In the genomic region with DNA sequence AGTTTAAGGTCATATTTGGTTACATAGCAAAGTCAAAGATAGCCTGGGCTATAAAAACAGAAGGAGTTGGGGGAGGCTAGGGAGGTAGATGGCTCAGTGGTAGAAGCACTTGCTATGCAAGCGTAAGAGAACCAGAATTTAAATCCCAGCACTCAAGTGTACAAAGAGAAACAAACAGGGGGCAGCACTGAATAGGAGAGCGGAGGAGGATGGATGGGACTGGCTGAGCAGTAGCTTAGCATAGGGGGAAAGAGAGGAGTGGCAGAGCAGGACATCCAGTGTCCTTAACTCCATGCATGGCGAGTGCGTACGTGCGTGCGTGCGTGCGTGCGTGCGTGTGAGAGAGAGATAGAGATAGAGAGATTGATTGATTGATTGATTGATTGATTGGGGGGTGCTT, we compare ENCODE assay signal across 16 mouse cellular contexts.
"Had no signal": no experiment of that assay in that cellular context is flagged by ENCODE, and none has a peak within 500 bp of the region (broad histone marks: within the 10 kb centered on the region; RNA-seq: fewer than 3 reads in every experiment).

No protein-coding gene starts in this region.

- H3K4me2 ChIP-seq: liver, embryonic 11.5 days; liver, embryonic 15.5 days; midbrain, embryonic 11.5 days; neural tube, embryonic 15.5 days; stomach, embryonic 15.5 days had no signal

- H3K27ac ChIP-seq: limb, embryonic 10.5 days; liver, embryonic 15.5 days; macrophage; neural tube, embryonic 15.5 days; stomach, embryonic 15.5 days had no signal

- DNase-seq: kidney, adult 2 months; kidney, postnatal 36 days; lung, adult 2 months; lung, postnatal 14 days; right cerebral cortex, postnatal 4 days; spleen, adult 18-20 months; thymus, postnatal 36 days had no signal

- H3K27me3 ChIP-seq: liver, embryonic 15.5 days; megakaryocyte, embryonic 14.5 days; neural tube, embryonic 15.5 days; stomach, embryonic 15.5 days had no signal

- H3K9ac ChIP-seq: liver, embryonic 15.5 days; neural tube, embryonic 15.5 days; stomach, embryonic 15.5 days had no signal

- ATAC-seq: midbrain, embryonic 16.5 days had no signal

- H3K4me3 ChIP-seq: limb, embryonic 10.5 days; liver, embryonic 15.5 days; megakaryocyte, embryonic 14.5 days; neural tube, embryonic 15.5 days; stomach, embryonic 15.5 days had no signal

- H3K4me1 ChIP-seq: limb, embryonic 10.5 days; liver, embryonic 15.5 days; stomach, embryonic 15.5 days had no signal

- H3K9me3 ChIP-seq: limb, embryonic 10.5 days; liver, embryonic 15.5 days; megakaryocyte, embryonic 14.5 days; neural tube, embryonic 15.5 days; stomach, embryonic 15.5 days had no signal
